Mouse (Mus musculus): ENCODE results near the gene Wfdc21. TPM values are rescaled to one million over a fixed set of nuclear protein-coding genes. Genes with fewer than 3 reads are reported as not detected.

Gene Wfdc21
- total and polyA plus RNA-seq, 3 experiments, result not detected

DNA sequence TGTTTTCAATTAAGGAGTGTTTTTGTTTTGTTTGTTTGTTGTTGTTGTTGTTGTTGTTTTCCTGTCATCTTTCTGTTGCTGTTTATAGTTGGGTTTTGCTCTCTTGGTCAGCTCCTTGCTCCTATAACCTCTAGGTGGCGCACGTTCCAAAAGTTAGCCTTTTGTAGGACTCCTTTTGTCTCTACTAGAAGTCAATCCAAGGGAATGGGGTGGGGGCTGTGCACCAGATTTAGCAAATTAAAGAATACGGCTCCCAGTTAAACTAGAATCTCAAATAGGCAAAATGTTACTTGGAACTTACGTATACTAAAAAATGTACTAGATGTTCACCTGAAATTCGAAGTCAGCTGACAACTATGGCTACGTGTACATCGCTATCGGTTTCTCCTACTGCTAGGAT is 55.4 kb downstream of the Wfdc21 start:
- Histone ChIP-seq H3K4me1 (ENCODE audit: control insufficient read depth in 1 of 2, insufficient read depth in 2 of 2, low read length in 2 of 2) (no peaks in the 10 kb centered on the region), H3K27me3 (ENCODE audit: control insufficient read depth in 1 of 2, insufficient read depth in 2 of 2, low read length in 2 of 2) (peaks cover 2 to 7% of the 10 kb centered on the region in 2 experiments; a peak in 3 of 4 replicates), H3K9ac (ENCODE audit: control insufficient read depth, low read depth, low read length, poor library complexity, severe bottlenecking) (no peak overlapping the region), H3K79me2 (ENCODE audit: control insufficient read depth, insufficient read depth, low read length, poor library complexity) (no peaks in the 10 kb centered on the region), H3K9me3 (replicated peaks; ENCODE audit: insufficient read depth, low read length) (no peaks in the 10 kb centered on the region), H3K4me3 (ENCODE audit: control insufficient read depth in 1 of 2, insufficient read depth in 1 of 2, low read depth in 2 of 2, low read length in 2 of 2) (no peak overlapping the region), H3K27ac (ENCODE audit: control insufficient read depth, low read depth, low read length) (no peak overlapping the region), H3K36me3 (ENCODE audit: control insufficient read depth in 1 of 2, insufficient read depth in 2 of 2, low read length in 2 of 2) (no peaks in the 10 kb centered on the region)
- peak; percentile 81 for DNase-seq (ENCODE audit: low read depth, low spot score)
- TF ChIP-seq MAX (IDR thresholded peaks at IDR 0.05; ENCODE audit: low read length) (no peak), POLR2AphosphoS5 (IDR thresholded peaks at IDR 0.05; ENCODE audit: borderline replicate concordance, low read depth, low read length) (no peak), SMC3 (IDR thresholded peaks at IDR 0.05; ENCODE audit: low read depth, low read length) (peak; percentile 41), GATA1 (IDR thresholded peaks at IDR 0.05; ENCODE audit: low read depth, low read length) (no peak), RAD21 (IDR thresholded peaks at IDR 0.05; ENCODE audit: low read depth, low read length) (peak; percentile 40), CTCF (IDR thresholded peaks at IDR 0.05 in 2 of 3, conservative IDR thresholded peaks at IDR 0.05 in 1 of 3; ENCODE audit: control insufficient read depth in 1 of 3, insufficient read depth in 1 of 3, low read depth in 2 of 3, low read length in 3 of 3, poor library complexity in 1 of 3, severe bottlenecking in 1 of 3) (peak; percentile 43 to 65 (median 57)), TBP (IDR thresholded peaks at IDR 0.05; ENCODE audit: low read depth, low read length) (peak; percentile 93), ZNF384 (IDR thresholded peaks at IDR 0.05; ENCODE audit: low read depth, low read length) (peak; percentile 73)

Other genes with a start within 250 kb of the Wfdc21 start
- gene Heatr9, start 224.8 kb upstream of the Wfdc21 start, total RNA-seq (2012; rRNA removed), result not detected in 2 replicates
- gene Heatr9, start 224.8 kb upstream of the Wfdc21 start, polyA plus RNA-seq (2012; ENCODE audit: insufficient read depth in 1 of 2, insufficient read length in 2 of 2, low read depth in 1 of 2, low replicate concordance in 2 of 2, missing spikeins in 1 of 2), result not detected
- gene Ccl5, start 216.4 kb upstream of the Wfdc21 start, total RNA-seq (2012; rRNA removed), result not detected in 2 replicates
- under 1 TPM in 1 of 2 experiments, not detected in 1; 0.56 TPM for gene Ccl5, start 216.4 kb upstream of the Wfdc21 start, polyA plus RNA-seq (2012; ENCODE audit: insufficient read depth in 1 of 2, insufficient read length in 2 of 2, low read depth in 1 of 2, low replicate concordance in 2 of 2, missing spikeins in 1 of 2)
- 0.33 and 0.62 TPM in 2 replicates for gene Ccl9, start 168.3 kb upstream of the Wfdc21 start, total RNA-seq (2012; rRNA removed)
- gene Ccl9, start 168.3 kb upstream of the Wfdc21 start, polyA plus RNA-seq (2012; ENCODE audit: insufficient read depth in 1 of 2, insufficient read length in 2 of 2, low read depth in 1 of 2, low replicate concordance in 2 of 2, missing spikeins in 1 of 2), result 1 to 10 TPM in 1 of 2 experiments, not detected in 1; 1.7 TPM
- not detected in 2 replicates for gene Ccl6, start 153.9 kb upstream of the Wfdc21 start, total RNA-seq (2012; rRNA removed)
- gene Ccl6, start 153.9 kb upstream of the Wfdc21 start, polyA plus RNA-seq (2012; ENCODE audit: insufficient read depth in 1 of 2, insufficient read length in 2 of 2, low read depth in 1 of 2, low replicate concordance in 2 of 2, missing spikeins in 1 of 2), result not detected
- not detected in 2 replicates for gene Rpl9-ps1, start 101.3 kb upstream of the Wfdc21 start, total RNA-seq (2012; rRNA removed)
- under 1 TPM in 1 of 2 experiments, not detected in 1; 0.26 TPM for gene Rpl9-ps1, start 101.3 kb upstream of the Wfdc21 start, polyA plus RNA-seq (2012; ENCODE audit: insufficient read depth in 1 of 2, insufficient read length in 2 of 2, low read depth in 1 of 2, low replicate concordance in 2 of 2, missing spikeins in 1 of 2)
- not detected in 2 replicates for gene Ccl3, start 97.6 kb upstream of the Wfdc21 start, total RNA-seq (2012; rRNA removed)
- not detected for gene Ccl3, start 97.6 kb upstream of the Wfdc21 start, polyA plus RNA-seq (2012; ENCODE audit: insufficient read depth in 1 of 2, insufficient read length in 2 of 2, low read depth in 1 of 2, low replicate concordance in 2 of 2, missing spikeins in 1 of 2)
- gene Ccl4, start 84.4 kb upstream of the Wfdc21 start, total RNA-seq (2012; rRNA removed), result not detected in 2 replicates
- not detected for gene Ccl4, start 84.4 kb upstream of the Wfdc21 start, polyA plus RNA-seq (2012; ENCODE audit: insufficient read depth in 1 of 2, insufficient read length in 2 of 2, low read depth in 1 of 2, low replicate concordance in 2 of 2, missing spikeins in 1 of 2)
- not detected in 2 replicates for gene Wfdc17, start 42.9 kb upstream of the Wfdc21 start, total RNA-seq (2012; rRNA removed)
- gene Wfdc17, start 42.9 kb upstream of the Wfdc21 start, polyA plus RNA-seq (2012; ENCODE audit: insufficient read depth in 1 of 2, insufficient read length in 2 of 2, low read depth in 1 of 2, low replicate concordance in 2 of 2, missing spikeins in 1 of 2), result not detected
- not detected in 2 replicates for gene Wfdc18, start 37.9 kb upstream of the Wfdc21 start, total RNA-seq (2012; rRNA removed)
- not detected for gene Wfdc18, start 37.9 kb upstream of the Wfdc21 start, polyA plus RNA-seq (2012; ENCODE audit: insufficient read depth in 1 of 2, insufficient read length in 2 of 2, low read depth in 1 of 2, low replicate concordance in 2 of 2, missing spikeins in 1 of 2)
- 17.3 and 17.7 TPM in 2 replicates for gene Heatr6, start 6.8 kb downstream of the Wfdc21 start, total RNA-seq (2012; rRNA removed)
- gene Heatr6, start 6.8 kb downstream of the Wfdc21 start, polyA plus RNA-seq (2012; ENCODE audit: insufficient read depth in 1 of 2, insufficient read length in 2 of 2, low read depth in 1 of 2, low replicate concordance in 2 of 2, missing spikeins in 1 of 2), result 10 to 100 TPM in 1 of 2 experiments, not detected in 1; 21.2 TPM
- gene Hnf1b, start 103.1 kb downstream of the Wfdc21 start, total RNA-seq (2012; rRNA removed), result not detected in 2 replicates
- gene Hnf1b, start 103.1 kb downstream of the Wfdc21 start, polyA plus RNA-seq (2012; ENCODE audit: insufficient read depth in 1 of 2, insufficient read length in 2 of 2, low read depth in 1 of 2, low replicate concordance in 2 of 2, missing spikeins in 1 of 2), result not detected
- 57.0 and 58.6 TPM in 2 replicates for gene Ddx52, start 195.1 kb downstream of the Wfdc21 start, total RNA-seq (2012; rRNA removed)
- 10 to 100 TPM in 1 of 2 experiments, not detected in 1; 48.2 TPM for gene Ddx52, start 195.1 kb downstream of the Wfdc21 start, polyA plus RNA-seq (2012; ENCODE audit: insufficient read depth in 1 of 2, insufficient read length in 2 of 2, low read depth in 1 of 2, low replicate concordance in 2 of 2, missing spikeins in 1 of 2)
- 22.8 and 24.7 TPM in 2 replicates for gene Synrg, start 217.5 kb downstream of the Wfdc21 start, total RNA-seq (2012; rRNA removed)
- 10 to 100 TPM; 26.4 to 75.3 TPM for gene Synrg, start 217.5 kb downstream of the Wfdc21 start, polyA plus RNA-seq (2012; ENCODE audit: insufficient read depth in 1 of 2, insufficient read length in 2 of 2, low read depth in 1 of 2, low replicate concordance in 2 of 2, missing spikeins in 1 of 2)

Measured in MEL (cell line).